Mouse (Mus musculus): ENCODE measurements around the gene Phf24. TPM values are rescaled to one million over a fixed set of nuclear protein-coding genes. Genes with fewer than 3 reads are reported as not detected.

Gene Phf24
- polyA plus RNA-seq, 1 experiment: 282 TPM

GRCm38 (mm10) chr4:42945043-42945442, 28.6 kb downstream of the Phf24 start:
- no peak for TF ChIP-seq CTCF (IDR thresholded peaks at IDR 0.05; ENCODE audit: extremely low read depth, insufficient read depth, low read length)
- Histone ChIP-seq H3K27ac (ENCODE audit: insufficient read depth, low read length) (0 out of 2 replicates have a peak overlapping the region, but pooled peaks have one; percentile 57), H3K4me3 (ENCODE audit: insufficient read depth, low read length) (no peak overlapping the region), H3K4me1 (ENCODE audit: control insufficient read depth, insufficient read depth, low read length) (peaks cover 27% of the 10 kb centered on the region)

GRCm38 (mm10) chr4:42945445-42945844, 29.0 kb downstream of the Phf24 start:
- peaks cover 27% of the 10 kb centered on the region for H3K4me1 ChIP-seq (ENCODE audit: control insufficient read depth, insufficient read depth, low read length)
- no peak for TF ChIP-seq POLR2A (IDR thresholded peaks at IDR 0.05; ENCODE audit: extremely low read depth, insufficient read depth, low read length)
- TF ChIP-seq CTCF (IDR thresholded peaks at IDR 0.05; ENCODE audit: extremely low read depth, insufficient read depth, low read length): no peak
- peak overlapping the region; percentile 54; the same call in 1 of the 2 replicates for H3K27ac ChIP-seq (ENCODE audit: insufficient read depth, low read length)
- no peak overlapping the region for H3K4me3 ChIP-seq (ENCODE audit: insufficient read depth, low read length)

- Histone ChIP-seq H3K4me3 (ENCODE audit: insufficient read depth, low read length) (no peak overlapping the region), H3K27ac (ENCODE audit: insufficient read depth, low read length) (peak overlapping the region; percentile 97), H3K4me1 (ENCODE audit: control insufficient read depth, insufficient read depth, low read length) (peaks cover 26% of the 10 kb centered on the region)
- no peak for TF ChIP-seq POLR2A (IDR thresholded peaks at IDR 0.05; ENCODE audit: extremely low read depth, insufficient read depth, low read length)
- peak; percentile 44; the same call in 1 of the 2 replicates for TF ChIP-seq CTCF (IDR thresholded peaks at IDR 0.05; ENCODE audit: extremely low read depth, insufficient read depth, low read length)
These were observed 29.5 kb downstream of the Phf24 start for GRCm38 (mm10) chr4:42945952-42946351.

GRCm38 (mm10) chr4:42946733-42947290, 30.4 kb downstream of the Phf24 start:
- Histone ChIP-seq H3K27ac (ENCODE audit: insufficient read depth, low read length) (peak overlapping the region; percentile 97), H3K4me1 (ENCODE audit: control insufficient read depth, insufficient read depth, low read length) (peaks cover 21% of the 10 kb centered on the region), H3K4me3 (ENCODE audit: insufficient read depth, low read length) (no peak overlapping the region)
- TF ChIP-seq POLR2A (IDR thresholded peaks at IDR 0.05; ENCODE audit: extremely low read depth, insufficient read depth, low read length) (peak; percentile 60; the same call in 1 of the 2 replicates), CTCF (IDR thresholded peaks at IDR 0.05; ENCODE audit: extremely low read depth, insufficient read depth, low read length) (no peak)

- Histone ChIP-seq H3K4me1 (ENCODE audit: control insufficient read depth, insufficient read depth, low read length) (peaks cover 21% of the 10 kb centered on the region), H3K27ac (ENCODE audit: insufficient read depth, low read length) (no peak overlapping the region), H3K4me3 (ENCODE audit: insufficient read depth, low read length) (no peak overlapping the region; the same call in 1 of the 2 replicates)
- TF ChIP-seq CTCF (IDR thresholded peaks at IDR 0.05; ENCODE audit: extremely low read depth, insufficient read depth, low read length): no peak
These were observed 32.1 kb downstream of the Phf24 start for GRCm38 (mm10) chr4:42948527-42948926.

- peaks cover 19% of the 10 kb centered on the region for H3K4me1 ChIP-seq (ENCODE audit: control insufficient read depth, insufficient read depth, low read length)
- TF ChIP-seq CTCF (IDR thresholded peaks at IDR 0.05; ENCODE audit: extremely low read depth, insufficient read depth, low read length): no peak
- peak; percentile 75 for TF ChIP-seq POLR2A (IDR thresholded peaks at IDR 0.05; ENCODE audit: extremely low read depth, insufficient read depth, low read length)
- H3K27ac ChIP-seq (ENCODE audit: insufficient read depth, low read length): peak overlapping the region; percentile 45
- peak overlapping the region; percentile 94 for H3K4me3 ChIP-seq (ENCODE audit: insufficient read depth, low read length)
These were observed 32.7 kb downstream of the Phf24 start for GRCm38 (mm10) chr4:42949051-42949675.

GRCm38 (mm10) chr4:42949676-42950051, 33.2 kb downstream of the Phf24 start, which contains the start of gene Dnajb5:
TSS of gene Dnajb5 (plus strand) at chr4:42949814.
- Histone ChIP-seq H3K4me3 (ENCODE audit: insufficient read depth, low read length) (peak within 1 kb of the TSS; percentile 94), H3K27ac (ENCODE audit: insufficient read depth, low read length) (peak within 1 kb of the TSS; percentile 96), H3K4me1 (ENCODE audit: control insufficient read depth, insufficient read depth, low read length) (peaks cover 16% of the 10 kb centered on the region)
- TF ChIP-seq CTCF (IDR thresholded peaks at IDR 0.05; ENCODE audit: extremely low read depth, insufficient read depth, low read length) (no peak), POLR2A (IDR thresholded peaks at IDR 0.05; ENCODE audit: extremely low read depth, insufficient read depth, low read length) (no peak)

GRCm38 (mm10) chr4:42950065-42950558, 33.7 kb downstream of the Phf24 start:
- H3K4me1 ChIP-seq (ENCODE audit: control insufficient read depth, insufficient read depth, low read length): peaks cover 16% of the 10 kb centered on the region
- peak; percentile 82 for TF ChIP-seq POLR2A (IDR thresholded peaks at IDR 0.05; ENCODE audit: extremely low read depth, insufficient read depth, low read length)
- no peak for TF ChIP-seq CTCF (IDR thresholded peaks at IDR 0.05; ENCODE audit: extremely low read depth, insufficient read depth, low read length)
- peak overlapping the region; percentile 96 for H3K27ac ChIP-seq (ENCODE audit: insufficient read depth, low read length)
- H3K4me3 ChIP-seq (ENCODE audit: insufficient read depth, low read length): peak overlapping the region; percentile 94

- Histone ChIP-seq H3K4me3 (ENCODE audit: insufficient read depth, low read length) (peak overlapping the region; percentile 94), H3K27ac (ENCODE audit: insufficient read depth, low read length) (peak overlapping the region; percentile 88), H3K4me1 (ENCODE audit: control insufficient read depth, insufficient read depth, low read length) (peaks cover 7% of the 10 kb centered on the region)
- no peak for TF ChIP-seq CTCF (IDR thresholded peaks at IDR 0.05; ENCODE audit: extremely low read depth, insufficient read depth, low read length)
- TF ChIP-seq POLR2A (IDR thresholded peaks at IDR 0.05; ENCODE audit: extremely low read depth, insufficient read depth, low read length): no peak
These were observed 35.0 kb downstream of the Phf24 start for GRCm38 (mm10) chr4:42951206-42952195.

Data from cortical plate, adult 2 months (tissue).